Mouse (Mus musculus) ovary, adult 18-20 months (tissue): ENCODE measurements around the gene Prkca.
"Not testable (repeated sequence)": the region's sequence is repeated elsewhere in the genome, so short reads cannot be mapped to it uniquely, and the experiment has no call there.

Experiments
- DNase-seq: peaks from one replicate; pipeline ENCODE4 v3.0.0; 2022; ENCODE audit warnings: low spot score, mixed read lengths

Gene Prkca

GRCm38 (mm10) chr11:108118221-108118620 lies 225.5 kb downstream of the Prkca start:
- DNase-seq = no peak

DNA sequence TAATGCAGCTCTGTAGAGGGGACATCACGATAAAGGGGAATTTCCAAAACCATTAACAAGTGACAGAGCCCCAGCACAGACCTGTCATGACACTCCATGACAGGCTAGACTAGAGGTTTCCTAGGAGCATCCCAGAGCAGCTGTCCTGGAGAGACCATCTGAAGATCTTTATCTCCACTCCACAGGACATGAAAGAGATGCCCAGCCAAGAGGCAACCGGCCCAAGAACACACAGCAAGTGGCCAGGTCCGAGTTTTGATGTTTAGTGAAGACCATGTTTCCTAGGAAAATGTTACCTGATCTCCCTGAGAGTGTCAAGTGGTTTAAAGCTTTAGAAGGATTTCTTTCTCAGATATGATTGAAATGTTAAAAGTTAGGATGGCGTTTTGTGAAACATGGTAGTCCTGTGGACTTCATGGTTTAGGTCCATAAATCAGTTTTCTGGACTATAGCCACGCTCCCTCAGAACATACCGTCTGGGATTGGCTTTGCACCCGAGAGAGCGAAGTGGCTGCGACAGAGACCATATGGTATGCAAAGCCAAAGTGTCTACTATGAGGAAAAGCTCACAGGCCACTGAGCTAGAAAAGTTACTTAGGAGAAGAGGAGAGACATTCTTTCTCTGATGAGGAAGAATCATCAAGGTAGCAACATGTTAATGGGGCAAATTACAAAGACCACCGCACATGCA lies 226.2 kb downstream of the Prkca start:
- DNase-seq = no peak

DNA sequence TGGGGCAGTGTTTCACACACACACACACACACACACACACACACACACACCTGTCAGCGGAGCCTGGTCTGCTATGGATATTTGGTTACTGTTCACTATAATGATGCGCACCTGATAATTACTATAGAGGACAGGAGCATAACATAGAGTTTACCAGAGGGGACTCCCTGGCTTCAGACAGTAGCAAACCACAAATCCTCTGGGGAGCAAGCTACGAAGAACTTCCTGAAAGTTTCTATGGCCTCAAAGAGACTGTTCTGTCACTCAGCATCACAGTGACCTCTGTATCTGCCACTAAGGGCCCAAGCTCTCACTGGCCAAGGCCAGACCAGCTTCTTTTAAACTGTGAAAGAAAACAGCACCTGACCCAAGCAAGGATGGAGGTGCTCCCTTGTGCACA lies 229.6 kb downstream of the Prkca start:
- no peak for DNase-seq

DNA sequence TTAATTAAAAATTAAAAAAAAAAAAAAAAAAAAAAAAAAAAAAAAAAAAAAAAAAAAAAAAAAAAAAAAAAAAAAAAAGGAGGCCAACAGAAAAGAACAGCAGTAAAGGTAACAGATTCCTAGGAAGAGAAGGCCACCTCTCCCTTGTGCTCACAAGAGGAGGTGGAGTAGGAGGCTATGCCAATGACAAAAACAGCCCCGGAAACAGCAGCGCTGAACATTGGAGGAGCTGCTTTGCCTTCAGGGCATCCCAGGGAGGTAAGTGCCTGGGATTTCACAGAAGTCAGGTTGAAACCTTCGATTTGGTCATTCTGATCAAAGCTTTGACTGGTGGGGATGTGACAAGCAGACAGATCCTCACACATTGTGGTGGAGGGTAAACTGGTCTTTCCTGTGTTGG lies 231.3 kb downstream of the Prkca start:
- no peak for DNase-seq

DNA sequence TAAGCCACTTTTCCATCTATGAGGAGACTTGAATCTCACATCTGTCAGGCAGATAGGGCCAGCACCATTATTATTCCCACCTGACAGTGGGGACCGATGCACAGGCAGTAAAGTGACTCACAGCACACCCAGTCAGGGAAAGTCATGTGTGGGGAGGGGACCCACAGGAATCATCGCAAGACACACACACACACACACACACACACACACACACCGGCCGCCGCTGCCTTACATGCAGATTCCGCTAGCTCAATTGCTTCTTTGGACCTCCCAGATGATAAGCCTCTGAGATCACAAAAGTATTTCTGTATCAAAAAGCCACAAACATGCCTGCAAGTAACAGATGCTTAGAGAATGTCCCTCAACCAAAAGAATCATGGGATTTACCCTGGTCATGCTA lies 239.6 kb downstream of the Prkca start:
- no peak for DNase-seq

- no peak for DNase-seq
Measured at GRCm38 (mm10) chr11:108101280-108101950, 242.3 kb downstream of the Prkca start.

DNA sequence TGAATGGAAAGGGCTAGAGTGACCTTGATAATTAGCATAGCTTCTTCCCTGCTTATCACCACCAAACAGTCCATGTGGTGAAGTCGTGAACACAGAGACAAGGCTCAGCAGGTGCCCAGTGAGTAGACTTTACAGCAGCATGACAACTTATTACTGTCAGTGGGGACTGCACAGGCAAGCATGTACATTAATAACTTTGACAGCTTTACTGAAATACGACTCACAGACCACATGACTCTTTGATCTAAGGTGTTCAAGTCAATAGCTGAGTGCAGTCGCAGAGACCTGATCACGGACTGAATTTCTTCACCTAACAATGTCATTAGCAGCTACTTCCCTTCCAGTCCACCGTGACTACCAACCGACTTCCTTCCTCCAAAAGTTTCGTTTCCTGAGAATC lies 245.4 kb downstream of the Prkca start:
- no peak for DNase-seq

DNA sequence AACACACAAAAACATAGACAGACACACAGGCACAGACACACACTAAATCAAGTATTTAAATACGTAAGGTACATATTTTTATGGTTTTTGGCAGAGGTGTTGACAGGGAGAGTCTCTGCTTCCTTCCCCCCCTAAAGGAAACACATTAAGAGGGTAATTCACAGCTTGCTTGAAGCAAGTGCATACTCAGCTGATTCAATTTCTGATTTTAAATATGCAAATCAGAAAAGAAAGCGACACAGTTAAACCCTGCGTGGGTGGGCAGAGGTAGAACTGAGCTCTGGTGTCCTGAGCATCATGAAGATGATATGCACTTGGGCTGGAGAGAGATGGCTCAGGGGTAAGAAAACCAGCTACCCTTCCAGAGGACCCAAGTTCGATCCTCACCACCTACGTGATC lies 248.9 kb downstream of the Prkca start:
- no peak for DNase-seq

- DNase-seq = no peak
Measured at GRCm38 (mm10) chr11:108093248-108093647, 250.5 kb downstream of the Prkca start.

GRCm38 (mm10) chr11:108091238-108091637 lies 252.5 kb downstream of the Prkca start:
- no peak for DNase-seq

- DNase-seq = no peak
Measured at GRCm38 (mm10) chr11:108090706-108091105, 253.0 kb downstream of the Prkca start.

DNA sequence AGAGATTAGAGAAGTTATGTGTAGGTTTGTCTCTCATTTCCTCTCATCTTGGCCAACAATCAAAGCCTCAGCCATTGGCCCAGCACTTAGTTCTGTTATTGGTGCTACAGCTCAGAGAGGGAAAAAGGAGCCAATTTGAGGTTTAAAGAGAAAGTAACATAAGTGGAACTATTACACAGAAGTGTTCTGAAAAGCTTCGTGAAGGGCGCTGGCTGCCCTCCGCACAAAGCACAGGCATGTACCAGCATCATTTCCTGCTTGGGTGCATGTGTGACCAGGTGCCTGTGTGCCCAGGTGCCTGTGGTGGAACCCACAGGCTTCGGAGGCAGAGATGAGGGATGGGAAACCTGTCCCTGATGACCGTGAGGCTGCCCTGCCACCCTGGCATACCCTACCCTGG lies 255.7 kb downstream of the Prkca start:
- no peak for DNase-seq

- not testable (repeated sequence) for DNase-seq
Measured at GRCm38 (mm10) chr11:108087105-108087700, 256.5 kb downstream of the Prkca start.

DNA sequence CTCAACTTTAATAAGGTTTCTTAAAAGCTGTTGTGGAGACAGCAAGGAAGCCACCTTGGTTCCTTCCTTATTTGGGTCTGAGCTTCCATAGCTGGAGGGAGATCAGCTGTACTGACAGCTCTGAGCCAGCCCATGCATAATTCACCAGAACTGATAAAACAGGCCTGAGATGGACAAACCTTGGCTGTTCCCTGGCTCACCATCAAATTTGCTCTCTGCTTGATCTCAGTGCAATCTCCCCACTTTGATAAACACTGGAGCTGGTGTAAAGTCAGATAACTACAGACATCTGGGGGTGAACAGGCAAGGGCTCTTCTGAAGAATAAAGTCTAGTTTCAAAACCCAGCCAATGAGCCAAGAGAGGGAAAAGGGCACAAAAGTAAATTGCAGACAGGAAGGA lies 261.1 kb downstream of the Prkca start:
- DNase-seq = no peak

DNA sequence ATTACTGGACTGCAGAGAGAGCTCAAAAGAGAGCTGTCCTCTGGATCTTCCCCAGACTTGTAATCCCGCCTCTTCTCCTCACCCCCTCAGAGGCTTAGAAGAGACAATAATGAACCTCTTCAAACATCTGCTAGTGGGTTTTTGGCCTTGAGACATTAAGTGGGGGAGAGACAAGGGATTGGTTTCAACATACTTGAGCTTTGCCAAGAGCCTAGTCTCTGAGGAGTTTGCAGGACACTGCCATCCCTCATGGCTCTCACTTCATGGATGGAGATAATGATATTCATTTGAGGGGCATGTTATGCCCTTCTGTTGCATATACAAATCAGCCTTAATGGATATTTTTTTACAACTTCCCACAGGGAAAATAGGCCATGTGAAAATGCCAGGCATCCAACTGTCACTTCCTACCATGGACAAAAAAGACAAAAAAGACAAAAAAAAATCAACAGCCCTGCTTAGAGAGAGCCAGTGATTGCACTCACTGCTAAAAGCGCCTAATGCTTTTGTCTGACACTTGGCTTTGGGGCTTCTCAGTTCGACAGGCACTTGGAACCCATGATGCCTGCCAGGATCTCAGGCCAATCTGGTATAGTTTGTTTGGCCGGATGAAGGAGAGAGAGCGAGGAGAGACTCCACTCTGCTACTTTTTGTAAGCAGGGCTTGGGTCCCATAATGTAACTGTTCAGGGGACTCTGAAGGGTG lies 263.6 kb downstream of the Prkca start:
- DNase-seq = no peak

GRCm38 (mm10) chr11:108079454-108079853 lies 264.3 kb downstream of the Prkca start:
- no peak for DNase-seq

DNA sequence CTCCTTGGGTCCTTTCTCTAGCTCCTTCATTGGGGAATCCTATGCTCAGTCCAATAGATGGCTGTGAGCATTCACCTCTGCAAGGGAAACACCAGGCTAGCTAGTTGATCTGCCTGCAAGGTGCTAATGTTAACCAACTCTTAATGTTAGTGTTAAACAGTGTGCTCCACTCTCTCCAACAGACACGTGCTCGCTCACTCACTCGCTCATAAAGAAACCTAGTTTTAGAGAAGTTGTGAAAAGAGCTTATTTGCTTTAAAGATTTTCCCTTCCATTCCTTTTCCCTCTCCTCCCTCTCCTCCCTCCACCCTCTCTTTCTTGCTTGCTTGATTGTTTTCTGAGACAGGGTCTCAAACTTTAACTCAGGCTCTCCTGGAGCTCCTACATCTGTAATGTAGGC lies 266.2 kb downstream of the Prkca start:
- no peak for DNase-seq

DNA sequence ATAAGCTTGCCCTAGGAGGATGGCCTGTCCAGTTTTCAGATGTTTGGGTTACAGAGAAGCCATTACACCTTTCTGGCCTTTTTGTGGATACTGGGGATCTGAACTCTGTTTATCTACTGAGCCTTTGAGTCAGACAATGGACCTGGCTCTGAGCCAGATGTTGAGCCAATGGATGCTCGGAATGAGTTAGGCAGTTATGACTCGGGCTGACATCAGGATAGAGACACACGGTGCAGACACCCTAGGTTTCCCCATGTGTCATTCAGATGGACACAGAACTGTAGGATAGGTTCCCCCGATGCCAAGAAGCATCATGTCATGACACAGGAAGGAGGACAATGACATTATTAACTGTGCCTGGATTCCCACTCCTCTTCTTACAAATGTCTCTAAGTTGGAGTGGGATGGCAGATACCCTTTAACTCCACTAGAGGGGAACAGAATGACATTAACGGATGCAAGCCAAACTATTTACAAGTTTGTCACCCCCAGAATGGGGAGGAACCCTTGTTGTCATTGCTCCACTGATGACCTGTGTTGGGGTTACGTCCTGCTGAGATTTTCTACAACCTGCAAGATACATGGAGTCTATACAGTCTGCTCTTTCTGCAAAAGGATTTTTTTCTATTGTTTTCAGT lies 271.0 kb downstream of the Prkca start:
- no peak for DNase-seq

- DNase-seq = no peak
Measured at GRCm38 (mm10) chr11:108071230-108071629, 272.5 kb downstream of the Prkca start.

- no peak for DNase-seq
Measured at GRCm38 (mm10) chr11:108070038-108070437, 273.7 kb downstream of the Prkca start.

- no peak for DNase-seq
Measured at GRCm38 (mm10) chr11:108068430-108068829, 275.3 kb downstream of the Prkca start.

- DNase-seq = no peak
Measured at GRCm38 (mm10) chr11:108067161-108067560, 276.6 kb downstream of the Prkca start.
